Mouse (Mus musculus): ENCODE data around the gene Mtmr11.
"Not testable (repeated sequence)": the region's sequence is repeated elsewhere in the genome, so short reads cannot be mapped to it uniquely, and the experiment has no call there.

DNA sequence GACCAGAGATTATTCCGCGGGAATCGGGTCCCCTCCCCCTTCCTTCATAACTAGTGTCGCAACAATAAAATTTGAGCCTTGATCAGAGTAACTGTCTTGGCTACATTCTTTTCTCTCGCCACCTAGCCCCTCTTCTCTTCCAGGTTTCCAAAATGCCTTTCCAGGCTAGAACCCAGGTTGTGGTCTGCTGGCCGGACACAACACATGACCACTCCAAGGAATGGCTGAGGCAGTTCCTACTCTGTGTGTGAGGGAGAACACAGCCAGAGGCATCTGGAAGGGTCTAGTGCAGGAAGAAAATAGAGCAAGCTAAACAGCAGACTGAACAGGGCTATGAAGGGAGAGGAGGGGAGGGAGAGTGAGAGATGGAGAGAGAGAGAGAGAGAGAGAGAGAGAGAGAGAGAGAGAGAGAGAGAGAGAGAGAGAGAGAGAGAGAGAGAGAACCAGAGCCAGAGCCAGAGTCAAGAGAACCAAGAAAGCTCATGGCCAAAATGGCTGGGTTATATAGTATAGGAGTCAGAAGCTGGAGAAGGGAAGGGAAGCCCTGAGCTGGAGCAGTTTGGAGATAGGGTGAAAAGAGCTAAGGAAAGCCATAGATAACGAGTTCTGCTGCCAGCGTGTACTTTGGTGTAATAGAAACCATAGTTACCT lies 36.9 kb downstream of the Mtmr11 start:
- not testable (repeated sequence) for TF ChIP-seq POLR2A (IDR thresholded peaks at IDR 0.05; ENCODE audit: control insufficient read depth, low read depth, low read length); CTCF (IDR thresholded peaks at IDR 0.05; ENCODE audit: control insufficient read depth, insufficient read depth, insufficient replicate concordance, low read depth, low read length)

All from testis, adult 2 months (tissue).